Mouse (Mus musculus): ENCODE measurements at regions not wholly inside any gene's neighbourhood (a gene's known extent, or its start where the extent isn't known, plus 50 kb on each side); places are given as distances from the start of the nearest gene placed in this dataset.
A peak's percentile ranks its signal among the peaks of the same experiment; 100 is the strongest.

- intact Hi-C loops (cut with DNase I) = no loop called here
- DNase-seq (ENCODE audit: low spot score in 2 of 2) = no peak
Observed at GRCm38 (mm10) chr13:28898900-28899299, 54.6 kb downstream of the Sox4 start.

DNA sequence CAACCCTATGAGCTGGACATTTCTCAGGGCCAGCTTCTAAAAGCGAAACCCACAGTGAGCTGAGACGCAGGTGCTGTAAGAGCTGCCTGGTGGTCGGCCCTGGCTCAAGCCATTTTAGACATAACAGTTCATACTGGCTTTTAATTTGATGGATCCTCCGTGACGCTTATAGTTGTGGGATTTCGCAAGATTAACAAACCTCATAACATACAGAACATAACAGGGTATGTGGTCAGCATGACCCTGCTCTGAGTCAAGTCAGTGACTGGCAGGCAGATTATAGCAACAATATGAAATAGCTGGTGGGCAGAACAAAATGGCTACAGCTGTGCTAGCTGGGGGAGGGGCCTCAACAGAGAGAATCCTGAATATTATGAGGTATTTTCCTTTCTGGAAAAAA lies 60.6 kb downstream of the Sox4 start:
- intact Hi-C loops (cut with DNase I) = no loop called here
- DNase-seq (ENCODE audit: low spot score in 2 of 2) = no peak

DNA sequence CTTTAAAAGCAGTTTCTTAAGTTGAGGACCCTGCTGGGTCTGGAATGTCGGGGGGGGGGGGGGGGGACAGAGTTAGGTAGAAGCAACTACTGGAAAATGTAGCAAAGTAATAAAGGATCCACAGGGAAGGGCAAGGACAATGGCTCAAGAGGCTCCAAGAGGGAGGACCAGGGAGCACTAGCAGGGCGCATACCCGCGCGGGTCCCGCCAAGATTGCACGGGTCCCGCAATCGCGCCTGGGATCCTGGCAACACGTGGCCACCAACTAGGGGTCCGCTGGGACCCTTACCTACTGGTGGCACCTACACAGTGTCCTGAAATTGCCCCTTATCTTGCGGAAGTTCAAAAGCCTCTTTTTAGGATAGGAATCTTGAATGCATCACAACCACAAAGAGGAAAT lies 66.4 kb downstream of the Sox4 start:
- intact Hi-C loops (cut with DNase I) = no loop called here
- no peak for DNase-seq (ENCODE audit: low spot score in 2 of 2)

GRCm38 (mm10) chr13:28886691-28887090 lies 66.8 kb downstream of the Sox4 start:
- intact Hi-C loops (cut with DNase I) = no loop called here
- no peak for DNase-seq (ENCODE audit: low spot score in 2 of 2)

- intact Hi-C loops (cut with DNase I) = no loop called here
Observed at GRCm38 (mm10) chr13:28885083-28886037, 68.2 kb downstream of the Sox4 start.

GRCm38 (mm10) chr13:28884191-28884820 lies 69.2 kb downstream of the Sox4 start:
- intact Hi-C loops (cut with DNase I) = no loop called here
- DNase-seq (ENCODE audit: low spot score in 2 of 2) = no peak

More at GRCm38 (mm10) chr13:28885083-28886037, 68.2 kb downstream of the Sox4 start:
- peak in 1 of 2 experiments; percentile 6 for DNase-seq (ENCODE audit: low spot score in 2 of 2)

GRCm38 (mm10) chr13:28883398-28883797 lies 70.1 kb downstream of the Sox4 start:
- intact Hi-C loops (cut with DNase I) = no loop called here
- no peak for DNase-seq (ENCODE audit: low spot score in 2 of 2)

DNA sequence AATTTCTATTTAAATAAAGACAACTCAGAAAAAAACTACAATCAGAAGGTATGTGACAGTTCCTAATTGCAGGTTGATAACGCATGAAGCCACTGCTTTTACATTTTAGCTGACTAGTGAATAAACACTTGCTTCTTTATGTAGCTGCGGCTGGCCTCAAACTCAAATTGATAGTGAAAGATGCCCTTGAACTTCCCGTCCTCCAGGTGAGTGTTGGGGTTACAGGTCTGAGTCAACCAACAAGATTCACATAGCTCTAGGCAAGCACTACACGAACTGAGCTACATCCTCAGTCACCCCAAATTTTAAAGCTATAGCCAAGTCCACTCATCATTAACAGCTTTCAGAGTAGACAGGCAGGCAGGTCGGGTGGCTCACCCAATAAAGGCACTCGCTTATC lies 72.6 kb downstream of the Sox4 start:
- no peak for DNase-seq (ENCODE audit: low spot score in 2 of 2)
- intact Hi-C loops (cut with DNase I) = no loop called here

- intact Hi-C loops (cut with DNase I) = no loop called here
- no peak for DNase-seq (ENCODE audit: low spot score in 2 of 2)
Observed at GRCm38 (mm10) chr13:28878692-28879091, 74.8 kb downstream of the Sox4 start.

- intact Hi-C loops (cut with DNase I) = no loop called here
- DNase-seq (ENCODE audit: low spot score in 2 of 2) = no peak
Observed at GRCm38 (mm10) chr13:28876771-28877170, 76.7 kb downstream of the Sox4 start.

- DNase-seq (ENCODE audit: low spot score in 2 of 2) = no peak
- intact Hi-C loops (cut with DNase I) = no loop called here
Observed at GRCm38 (mm10) chr13:28870681-28871080, 82.8 kb downstream of the Sox4 start.

- DNase-seq (ENCODE audit: low spot score in 2 of 2) = no peak
- intact Hi-C loops (cut with DNase I) = no loop called here
Observed at GRCm38 (mm10) chr13:28867210-28867609, 86.3 kb downstream of the Sox4 start.

DNA sequence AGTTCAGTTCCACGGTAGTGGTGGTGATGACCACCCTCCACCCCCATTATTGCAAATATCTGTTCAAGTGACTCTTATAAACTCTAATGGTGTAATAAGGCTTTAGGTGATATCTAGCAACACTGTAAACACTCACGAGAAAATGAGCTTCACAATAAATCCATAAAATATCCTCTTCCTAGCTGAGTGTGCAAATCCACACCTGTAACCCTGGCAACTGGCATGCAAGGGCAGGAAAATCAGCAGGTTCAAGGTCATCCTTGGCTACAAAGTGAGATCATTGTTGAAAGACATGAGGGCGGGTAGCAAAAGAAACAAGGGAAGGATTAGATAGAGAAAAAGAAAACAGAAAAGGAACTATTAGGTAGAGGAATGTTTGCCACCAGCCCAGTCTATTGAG lies 86.8 kb downstream of the Sox4 start:
- no peak for DNase-seq (ENCODE audit: low spot score in 2 of 2)
- intact Hi-C loops (cut with DNase I) = no loop called here

- intact Hi-C loops (cut with DNase I) = no loop called here
- DNase-seq (ENCODE audit: low spot score in 2 of 2) = no peak
Observed at GRCm38 (mm10) chr13:28860601-28861000, 92.9 kb downstream of the Sox4 start.

DNA sequence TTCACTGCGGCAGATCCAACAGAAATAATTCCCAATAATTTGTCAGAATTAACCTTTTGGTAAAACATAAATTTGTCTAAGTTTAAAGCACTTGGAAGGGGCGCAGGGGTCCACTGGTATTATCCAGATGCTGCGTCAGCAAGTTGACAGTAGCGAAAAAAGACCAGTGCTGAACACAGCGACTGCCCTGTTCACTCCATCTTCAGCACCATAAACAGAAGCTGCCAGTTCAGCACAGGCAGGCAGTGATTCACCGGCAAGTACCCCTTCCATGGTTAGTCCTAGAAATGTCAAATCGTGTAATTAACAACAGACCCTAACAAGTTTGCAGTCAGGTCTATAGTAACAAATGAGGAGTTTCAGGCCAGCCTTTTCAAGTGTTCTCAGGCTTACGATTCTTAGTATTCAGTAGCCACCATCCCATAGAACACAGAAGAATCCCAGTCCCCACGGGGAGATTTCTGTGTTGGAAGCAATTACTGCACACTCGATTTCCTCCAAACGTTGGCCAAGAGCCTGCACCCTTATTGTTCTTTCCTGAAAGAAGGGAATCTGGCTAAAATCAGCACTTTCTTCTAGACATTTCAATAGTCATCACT lies 93.6 kb downstream of the Sox4 start:
- intact Hi-C loops (cut with DNase I) = no loop called here
- DNase-seq (ENCODE audit: low spot score in 2 of 2) = no peak

GRCm38 (mm10) chr13:28858001-28858400 lies 95.5 kb downstream of the Sox4 start:
- no peak for DNase-seq (ENCODE audit: low spot score in 2 of 2)
- intact Hi-C loops (cut with DNase I) = no loop called here

DNA sequence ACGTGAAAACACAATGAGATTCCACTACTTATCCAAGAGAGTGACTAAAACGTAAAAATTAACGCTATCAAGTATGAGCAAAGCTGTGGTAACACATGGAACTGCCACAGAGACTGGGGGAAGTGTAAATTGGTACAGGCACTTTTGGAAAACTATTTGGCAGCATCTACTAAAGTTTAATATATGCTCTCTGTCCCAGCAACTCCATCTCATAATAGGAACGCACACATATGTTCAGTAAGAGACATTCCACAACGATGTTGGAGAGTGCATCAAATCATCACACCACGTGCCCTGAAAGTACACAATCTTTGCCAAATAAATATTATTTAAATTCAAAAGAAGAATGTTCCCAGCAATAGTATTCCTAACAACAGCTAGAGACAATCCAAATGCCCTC lies 96.3 kb downstream of the Sox4 start:
- peak in 1 of 2 experiments; percentile 22 for DNase-seq (ENCODE audit: low spot score in 2 of 2)
- intact Hi-C loops (cut with DNase I) = no loop called here

- intact Hi-C loops (cut with DNase I) = no loop called here
- DNase-seq (ENCODE audit: low spot score in 2 of 2) = no peak
Observed at GRCm38 (mm10) chr13:28856472-28856871, 97.0 kb downstream of the Sox4 start.

GRCm38 (mm10) chr13:28854247-28854646 lies 99.3 kb downstream of the Sox4 start:
- intact Hi-C loops (cut with DNase I) = no loop called here
- DNase-seq (ENCODE audit: low spot score in 2 of 2) = no peak

GRCm38 (mm10) chr13:28848305-28848704 lies 105.2 kb downstream of the Sox4 start:
- peak in 1 of 2 experiments; percentile 18 for DNase-seq (ENCODE audit: low spot score in 2 of 2)
- intact Hi-C loops (cut with DNase I) = no loop called here

Measured in left cerebral cortex, postnatal 14 days (tissue).